Mouse (Mus musculus): ENCODE measurements around the gene Cela3a. TPM values are rescaled to one million over a fixed set of nuclear protein-coding genes. Genes with fewer than 3 reads are reported as not detected.
"Not testable (repeated sequence)": the region's sequence is repeated elsewhere in the genome, so short reads cannot be mapped to it uniquely, and the experiment has no call there.

Gene Cela3a
- total and polyA plus RNA-seq, 2 experiments from 2014 or later, result not detected

GRCm38 (mm10) chr4:137447363-137448196 is 38.0 kb upstream of the Cela3a start:
- no peak for ATAC-seq (ENCODE audit: low FRiP score)
- Histone ChIP-seq H3K9me3 (ENCODE audit: low read length) (no peaks in the 10 kb centered on the region), H3K9ac (replicated peaks; ENCODE audit: low read length, poor library complexity, severe bottlenecking) (no peak overlapping the region), H3K27me3 (ENCODE audit: insufficient read depth, low read length) (no peaks in the 10 kb centered on the region), H3K4me1 (ENCODE audit: insufficient read depth, low read length) (no peaks in the 10 kb centered on the region), H3K36me3 (ENCODE audit: insufficient read depth, low read length) (no peaks in the 10 kb centered on the region), H3K4me2 (ENCODE audit: low read depth, low read length, poor library complexity, severe bottlenecking) (no peak overlapping the region), H3K27ac (ENCODE audit: low read depth, low read length) (no peak overlapping the region), H3K4me3 (ENCODE audit: low read depth, low read length) (no peak overlapping the region)
- no peak for TF ChIP-seq CTCF (IDR thresholded peaks at IDR 0.05)
- no peak for DNase-seq (ENCODE audit: low spot score)
- 61% methylated on average over 7 of the region's 7 CpGs for WGBS

GRCm38 (mm10) chr4:137445881-137446280 is 36.3 kb upstream of the Cela3a start:
- no peak for TF ChIP-seq CTCF (IDR thresholded peaks at IDR 0.05)
- 89% methylated on average over 4 of the region's 4 CpGs for WGBS
- no peak overlapping the region for H3K27ac ChIP-seq (ENCODE audit: low read depth, low read length)
- no peaks in the 10 kb centered on the region for H3K27me3 ChIP-seq (ENCODE audit: insufficient read depth, low read length)
- H3K9me3 ChIP-seq (ENCODE audit: low read length), result no peaks in the 10 kb centered on the region
- no peak overlapping the region for H3K9ac ChIP-seq (replicated peaks; ENCODE audit: low read length, poor library complexity, severe bottlenecking)
- H3K4me1 ChIP-seq (ENCODE audit: insufficient read depth, low read length), result no peaks in the 10 kb centered on the region
- DNase-seq (ENCODE audit: low spot score) (no peak), ATAC-seq (ENCODE audit: low FRiP score) (no peak)
- no peaks in the 10 kb centered on the region for H3K36me3 ChIP-seq (ENCODE audit: insufficient read depth, low read length)
- H3K4me3 ChIP-seq (ENCODE audit: low read depth, low read length), result no peak overlapping the region
- no peak overlapping the region for H3K4me2 ChIP-seq (ENCODE audit: low read depth, low read length, poor library complexity, severe bottlenecking)

- peak; percentile 94 for TF ChIP-seq CTCF (IDR thresholded peaks at IDR 0.05)
- H3K27me3 ChIP-seq (ENCODE audit: insufficient read depth, low read length), result no peaks in the 10 kb centered on the region
- no peaks in the 10 kb centered on the region for H3K4me1 ChIP-seq (ENCODE audit: insufficient read depth, low read length)
- H3K9ac ChIP-seq (replicated peaks; ENCODE audit: low read length, poor library complexity, severe bottlenecking), result no peak overlapping the region
- ATAC-seq (ENCODE audit: low FRiP score), result no peak
- no peak overlapping the region for H3K4me2 ChIP-seq (ENCODE audit: low read depth, low read length, poor library complexity, severe bottlenecking)
- WGBS, result 33% methylated on average over 5 of the region's 5 CpGs
- no peaks in the 10 kb centered on the region for H3K36me3 ChIP-seq (ENCODE audit: insufficient read depth, low read length)
- DNase-seq (ENCODE audit: low spot score), result peak; percentile 71
- H3K27ac ChIP-seq (ENCODE audit: low read depth, low read length), result no peak overlapping the region
- H3K4me3 ChIP-seq (ENCODE audit: low read depth, low read length), result no peak overlapping the region
- no peaks in the 10 kb centered on the region for H3K9me3 ChIP-seq (ENCODE audit: low read length)
Measured at GRCm38 (mm10) chr4:137443625-137444024, 34.0 kb upstream of the Cela3a start.

GRCm38 (mm10) chr4:137441332-137441731 is 31.7 kb upstream of the Cela3a start:
- no peak overlapping the region for H3K9ac ChIP-seq (replicated peaks; ENCODE audit: low read length, poor library complexity, severe bottlenecking)
- no peak overlapping the region for H3K4me2 ChIP-seq (ENCODE audit: low read depth, low read length, poor library complexity, severe bottlenecking)
- no peaks in the 10 kb centered on the region for H3K9me3 ChIP-seq (ENCODE audit: low read length)
- H3K36me3 ChIP-seq (ENCODE audit: insufficient read depth, low read length), result no peaks in the 10 kb centered on the region
- TF ChIP-seq CTCF (IDR thresholded peaks at IDR 0.05), result peak; percentile 28
- DNase-seq (ENCODE audit: low spot score), result no peak
- H3K27ac ChIP-seq (ENCODE audit: low read depth, low read length), result no peak overlapping the region
- WGBS, result 79% methylated on average over 4 of the region's 4 CpGs
- ATAC-seq (ENCODE audit: low FRiP score), result no peak
- no peaks in the 10 kb centered on the region for H3K27me3 ChIP-seq (ENCODE audit: insufficient read depth, low read length)
- H3K4me1 ChIP-seq (ENCODE audit: insufficient read depth, low read length), result no peaks in the 10 kb centered on the region
- H3K4me3 ChIP-seq (ENCODE audit: low read depth, low read length), result no peak overlapping the region

- Histone ChIP-seq H3K27ac (ENCODE audit: low read depth, low read length) (no peak overlapping the region), H3K9me3 (ENCODE audit: low read length) (no peaks in the 10 kb centered on the region), H3K9ac (replicated peaks; ENCODE audit: low read length, poor library complexity, severe bottlenecking) (no peak overlapping the region), H3K36me3 (ENCODE audit: insufficient read depth, low read length) (no peaks in the 10 kb centered on the region), H3K4me2 (ENCODE audit: low read depth, low read length, poor library complexity, severe bottlenecking) (no peak overlapping the region), H3K4me3 (ENCODE audit: low read depth, low read length) (no peak overlapping the region), H3K27me3 (ENCODE audit: insufficient read depth, low read length) (no peaks in the 10 kb centered on the region), H3K4me1 (ENCODE audit: insufficient read depth, low read length) (no peaks in the 10 kb centered on the region)
- TF ChIP-seq CTCF (IDR thresholded peaks at IDR 0.05), result no peak
- WGBS, result 90% methylated on average over 8 of the region's 8 CpGs
- ATAC-seq (ENCODE audit: low FRiP score) (no peak), DNase-seq (ENCODE audit: low spot score) (no peak)
Measured at GRCm38 (mm10) chr4:137438842-137439241, 29.3 kb upstream of the Cela3a start.

GRCm38 (mm10) chr4:137436979-137437669 is 27.5 kb upstream of the Cela3a start:
- H3K4me1 ChIP-seq (ENCODE audit: insufficient read depth, low read length), result no peaks in the 10 kb centered on the region
- H3K27ac ChIP-seq (ENCODE audit: low read depth, low read length), result no peak overlapping the region
- no peaks in the 10 kb centered on the region for H3K9me3 ChIP-seq (ENCODE audit: low read length)
- no peaks in the 10 kb centered on the region for H3K27me3 ChIP-seq (ENCODE audit: insufficient read depth, low read length)
- 84% methylated on average over 8 of the region's 8 CpGs for whole genome bisulfite sequencing
- no peak for ATAC-seq (ENCODE audit: low FRiP score)
- TF ChIP-seq CTCF (IDR thresholded peaks at IDR 0.05), result no peak
- H3K4me2 ChIP-seq (ENCODE audit: low read depth, low read length, poor library complexity, severe bottlenecking), result no peak overlapping the region
- no peak for DNase-seq (ENCODE audit: low spot score)
- H3K36me3 ChIP-seq (ENCODE audit: insufficient read depth, low read length), result no peaks in the 10 kb centered on the region
- no peak overlapping the region for H3K4me3 ChIP-seq (ENCODE audit: low read depth, low read length)
- H3K9ac ChIP-seq (replicated peaks; ENCODE audit: low read length, poor library complexity, severe bottlenecking), result no peak overlapping the region

- 79% methylated on average over 10 of the region's 10 CpGs for WGBS
- H3K4me2 ChIP-seq (ENCODE audit: low read depth, low read length, poor library complexity, severe bottlenecking); H3K9ac ChIP-seq (replicated peaks; ENCODE audit: low read length, poor library complexity, severe bottlenecking): not testable (repeated sequence)
Measured at GRCm38 (mm10) chr4:137432700-137433550, 23.3 kb upstream of the Cela3a start.

More at GRCm38 (mm10) chr4:137432700-137433550, 23.3 kb upstream of the Cela3a start:
- not testable (repeated sequence) for H3K27ac ChIP-seq (ENCODE audit: low read depth, low read length); H3K9me3 ChIP-seq (ENCODE audit: low read length); DNase-seq (ENCODE audit: low spot score); H3K4me1 ChIP-seq (ENCODE audit: insufficient read depth, low read length); H3K4me3 ChIP-seq (ENCODE audit: low read depth, low read length); H3K36me3 ChIP-seq (ENCODE audit: insufficient read depth, low read length); ATAC-seq (ENCODE audit: low FRiP score); H3K27me3 ChIP-seq (ENCODE audit: insufficient read depth, low read length)

Data from midbrain, postnatal 0 days (tissue).